In the genomic region with DNA sequence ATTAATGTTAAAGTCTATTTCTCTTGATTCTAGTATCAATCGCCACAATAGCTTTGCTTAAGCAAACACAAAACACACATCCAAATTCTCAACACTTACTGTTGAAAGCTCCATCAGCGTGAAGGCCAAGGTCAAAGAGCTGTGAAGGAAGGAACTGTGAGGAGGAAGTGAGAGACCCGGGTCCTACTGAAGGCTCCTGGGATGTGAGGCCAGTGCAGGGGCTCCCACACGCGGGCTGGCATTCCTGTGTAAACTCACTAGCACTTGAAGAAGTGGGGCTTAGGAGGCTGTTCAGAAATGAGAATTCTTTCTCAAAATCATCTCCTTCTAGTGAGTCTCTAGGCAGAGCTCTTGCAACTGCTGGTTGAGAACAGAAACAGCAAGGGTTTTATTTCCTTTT, we compare ENCODE assay signal across 24 mouse cellular contexts. TPM values are rescaled to one million over a fixed set of nuclear protein-coding genes. Genes with fewer than 3 reads are reported as not detected.
DNase-seq lines count a peak whose midpoint lies in the region; ATAC-seq lines count a peak whose summit lies in the region.
"Had no signal": no experiment of that assay in that cellular context is flagged by ENCODE, and none has a peak within 500 bp of the region (broad histone marks: within the 10 kb centered on the region; RNA-seq: fewer than 3 reads in every experiment).

No protein-coding gene starts in this region.

- ATAC-seq in granulocyte monocyte progenitor cell, adult 5-6 weeks (replicated peaks; ENCODE audit: poor library complexity, severe bottlenecking), result peak; percentile 66
- ATAC-seq: activated CD4-positive, CD25-positive, alpha-beta regulatory T cell, adult 4 months; forebrain, embryonic 14.5 days; forebrain, embryonic 16.5 days; Patski had no signal

- H3K36me3 ChIP-seq in splenic B cell, adult 2 months (ENCODE audit: control insufficient read depth, insufficient read depth, low read length, poor library complexity, severe bottlenecking), result no peaks in the 10 kb centered on the region
- H3K36me3 ChIP-seq: embryonic facial prominence, embryonic 15.5 days; forebrain, embryonic 12.5 days had no signal

- DNase-seq in A20 (ENCODE audit: low read depth, low spot score), result peak; percentile 59
- DNase-seq in B cell, adult 2 months, result peak; percentile 13 to 14
- peak; percentile 19 for DNase-seq in splenic B cell, adult 2 months (ENCODE audit: low read depth, low spot score)
- no peak for DNase-seq in adrenal gland, adult 8-10 months
- DNase-seq in adrenal gland, postnatal 4 days (ENCODE audit: low spot score in 2 of 2), result no peak
- DNase-seq in layer of hippocampus, postnatal 14 days (ENCODE audit: low spot score in 2 of 2), result no peak
- DNase-seq: adrenal gland, adult 2 months; adrenal gland, postnatal 14 days; adrenal gland, postnatal 36 days; cerebellum, adult 11 months; cerebellum, adult 18-20 months; cerebellum, adult 8-10 months; cerebellum, adult 9-11 months; cerebellum, postnatal 14 days; cerebellum, postnatal 36 days; embryo, embryonic 11 days had no signal

- H3K27me3 ChIP-seq in splenic B cell, adult 2 months (ENCODE audit: control insufficient read depth, insufficient read depth, low read length, poor library complexity, severe bottlenecking), result no peaks in the 10 kb centered on the region
- H3K27me3 ChIP-seq: embryonic facial prominence, embryonic 13.5 days; embryonic facial prominence, embryonic 15.5 days; forebrain, embryonic 12.5 days; Patski had no signal

RNA-seq across cellular contexts. Expression of gene Ica1l, which starts 45.6 kb away (rescaled TPM):
- total RNA-seq in granulocyte monocyte progenitor cell, adult 5-6 weeks (2014; fragmentation: Nextera tagmentation), result not detected in 2 replicates
- total RNA-seq in granulocyte monocyte progenitor cell, adult 5-6 weeks (2017), result 0.10 and 0.86 TPM in 2 replicates
- total RNA-seq in adrenal gland, adult 8-10 months (2022), result 1 to 10 TPM; 2.7 to 3.5 (median 2.9) TPM
- 1 to 10 TPM; 4.4 to 4.7 TPM for total RNA-seq in adrenal gland, postnatal 4 days (2021)
- 10 to 100 TPM; 33.7 to 36.5 TPM for total RNA-seq in layer of hippocampus, postnatal 14 days (2021)

Comparison
In these comparisons a context has a peak if more than half of its experiments do, and no peak if none do; other contexts are left out.
1. DNase-seq: peak in A20 (single experiment), B cell, adult 2 months (2 of 2) and splenic B cell, adult 2 months (single experiment); none in adrenal gland, adult 8-10 months (single experiment), adrenal gland, postnatal 4 days (0 of 2) and layer of hippocampus, postnatal 14 days (0 of 2).
2. RNA of gene Ica1l, which starts 45.6 kb away (total RNA-seq): 33.7 to 36.5 TPM in layer of hippocampus, postnatal 14 days; 4.4 to 4.7 TPM in adrenal gland, postnatal 4 days, 2.7 to 3.5 TPM in adrenal gland, adult 8-10 months and 0.10 to 0.86 TPM in granulocyte monocyte progenitor cell, adult 5-6 weeks; every median in the first group is over 4 times any median in the second.